Mouse (Mus musculus) ES-E14 (cell line): Measurements from ENCODE around the gene Pld1.

Source experiments
- CHD2 ChIP-seq: IDR thresholded peaks from 2 replicates; pipeline ENCODE4 v1.6.1; 2014; ENCODE audit warnings: mild to moderate bottlenecking, low read depth, low read length, inconsistent platforms
- MAFK ChIP-seq: IDR thresholded peaks from 2 replicates; pipeline ENCODE4 v1.6.1; 2014; ENCODE audit warnings: mild to moderate bottlenecking, low read depth, low read length, inconsistent platforms; ENCODE audit not compliant: insufficient read depth

DNA sequence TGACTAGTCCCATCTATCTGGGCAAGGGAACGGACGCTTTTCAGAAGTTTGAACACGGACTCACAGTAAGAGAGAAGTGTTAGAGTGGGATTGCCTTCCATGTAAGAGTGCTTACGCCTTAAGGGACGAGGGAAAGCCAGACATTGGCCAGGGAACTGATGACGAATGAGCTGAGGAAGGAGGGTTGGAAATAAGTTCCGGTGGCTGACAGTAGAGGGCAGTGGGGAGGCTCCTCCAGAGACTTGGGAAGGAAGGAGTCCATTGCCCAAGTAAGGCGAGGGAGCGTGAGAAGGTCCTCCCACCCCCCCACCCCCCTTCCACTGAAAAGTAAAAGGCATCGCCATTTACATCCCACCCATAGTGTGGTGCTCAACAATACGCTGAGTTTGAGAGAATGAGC lies 69.2 kb downstream of the Pld1 start:
- no peak for TF ChIP-seq CHD2
- TF ChIP-seq MAFK = no peak
